Mouse (Mus musculus) MEL (cell line): ENCODE data around the gene Psap. TPM values are rescaled to one million over a fixed set of nuclear protein-coding genes. Genes with fewer than 3 reads are reported as not detected.

Source experiments
- DNase-seq: peaks from one replicate; pipeline ENCODE4 v3.0.0; 2011; ENCODE audit warnings: low read depth, low spot score
- H3K27ac ChIP-seq: 2 replicates; pipeline ENCODE4 v1.5.1; 2012; ENCODE audit warnings: low read depth, mild to moderate bottlenecking, control low read depth, low read length, moderate library complexity; ENCODE audit not compliant: control insufficient read depth
- H3K27me3 ChIP-seq, 2 experiments: fragments of 150-350 bp in 1 of 2; sonication (generic) in 1 of 2; 2 replicates each; pipeline ENCODE4 v1.6.1; 2012; ENCODE audit warnings: low read length in 2 of 2, mild to moderate bottlenecking in 2 of 2, improper control_type of control experiment in 1 of 2, moderate library complexity in 1 of 2; ENCODE audit not compliant: insufficient read depth in 2 of 2, control insufficient read depth in 1 of 2
- H3K36me3 ChIP-seq, 2 experiments: 2 replicates each; pipeline ENCODE4 v1.6.1; 2012 to 2014; ENCODE audit warnings: low read length in 2 of 2, improper control_type of control experiment in 1 of 2, inconsistent platforms in 1 of 2, mild to moderate bottlenecking in 1 of 2; ENCODE audit not compliant: insufficient read depth in 2 of 2, control insufficient read depth in 1 of 2
- H3K4me1 ChIP-seq, 2 experiments: fragments of 150-350 bp in 1 of 2; sonication (generic) in 1 of 2; 2 replicates each; pipeline ENCODE4 v1.6.1; 2012; ENCODE audit warnings: low read length in 2 of 2, improper control_type of control experiment in 1 of 2, mild to moderate bottlenecking in 1 of 2; ENCODE audit not compliant: insufficient read depth in 2 of 2, control insufficient read depth in 1 of 2
- H3K4me3 ChIP-seq, 2 experiments: fragments of 150-350 bp in 1 of 2; sonication (generic) in 1 of 2; 2 replicates each; pipeline ENCODE4 v1.5.1; 2012; ENCODE audit warnings: low read depth in 2 of 2, low read length in 2 of 2, mild to moderate bottlenecking in 2 of 2, moderate library complexity in 2 of 2, control low read depth in 1 of 2, improper control_type of control experiment in 1 of 2; ENCODE audit not compliant: control insufficient read depth in 1 of 2, insufficient read depth in 1 of 2
- H3K79me2 ChIP-seq: 2 replicates; pipeline ENCODE4 v1.6.1; 2012; ENCODE audit warnings: mild to moderate bottlenecking, low read length, moderate library complexity; ENCODE audit not compliant: control insufficient read depth, poor library complexity, insufficient read depth
- H3K9ac ChIP-seq: 2 replicates; pipeline ENCODE4 v1.6.1; 2012; ENCODE audit warnings: low read depth, mild to moderate bottlenecking, control low read depth, low read length, moderate library complexity; ENCODE audit not compliant: control insufficient read depth, poor library complexity, severe bottlenecking
- H3K9me3 ChIP-seq: fragments of 150-350 bp; sonication (generic); replicated peaks from 2 replicates; pipeline ENCODE4 v1.6.1; 2012; ENCODE audit warnings: mild to moderate bottlenecking, low read length, improper control_type of control experiment, moderate library complexity; ENCODE audit not compliant: insufficient read depth
- BHLHE40 ChIP-seq: IDR thresholded peaks from 2 replicates; pipeline ENCODE4 v1.6.1; 2012; ENCODE audit warnings: low read depth, mild to moderate bottlenecking, inconsistent platforms, low read length, improper control_type of control experiment, borderline replicate concordance
- CHD2 ChIP-seq: IDR thresholded peaks from 2 replicates; pipeline ENCODE4 v1.6.1; 2011; ENCODE audit warnings: low read length, improper control_type of control experiment
- CTCF ChIP-seq, 3 experiments: IDR thresholded peaks in 2 of 3; conservative IDR thresholded peaks in 1 of 3; 2 replicates each; pipeline ENCODE4 v1.5.1; 2011 to 2012; ENCODE audit warnings: low read length in 3 of 3, low read depth in 2 of 3, mild to moderate bottlenecking in 2 of 3, improper control_type of control experiment in 1 of 3, inconsistent platforms in 1 of 3, mixed read lengths in 1 of 3, moderate library complexity in 1 of 3; ENCODE audit not compliant: control insufficient read depth in 1 of 3, insufficient read depth in 1 of 3, poor library complexity in 1 of 3, severe bottlenecking in 1 of 3
- E2F4 ChIP-seq: IDR thresholded peaks from 2 replicates; pipeline ENCODE4 v1.6.1; 2011; ENCODE audit warnings: low read depth, low read length, improper control_type of control experiment, borderline replicate concordance
- EP300 ChIP-seq, 2 experiments: IDR thresholded peaks; 2 replicates each; pipeline ENCODE4 v1.6.1; 2011; ENCODE audit warnings: improper control_type of control experiment in 2 of 2, low read length in 2 of 2, low read depth in 1 of 2, mild to moderate bottlenecking in 1 of 2
- ETS1 ChIP-seq: IDR thresholded peaks from 2 replicates; pipeline ENCODE4 v1.6.1; 2012; ENCODE audit warnings: low read depth, mild to moderate bottlenecking, inconsistent platforms, low read length, improper control_type of control experiment, moderate library complexity
- GATA1 ChIP-seq: IDR thresholded peaks from 2 replicates; pipeline ENCODE4 v1.6.1; 2011; ENCODE audit warnings: low read depth, low read length, improper control_type of control experiment
- HCFC1 ChIP-seq: IDR thresholded peaks from 2 replicates; pipeline ENCODE4 v1.6.1; 2012; ENCODE audit warnings: low read depth, mild to moderate bottlenecking, inconsistent platforms, low read length, improper control_type of control experiment, moderate library complexity
- JUND ChIP-seq: IDR thresholded peaks from 2 replicates; pipeline ENCODE4 v1.6.1; 2011; ENCODE audit warnings: low read depth, mild to moderate bottlenecking, improper control_type of control experiment, low read length
- KAT2A ChIP-seq: conservative IDR thresholded peaks from 2 replicates; pipeline ENCODE4 v1.6.1; 2012; ENCODE audit warnings: low read depth, low read length, improper control_type of control experiment, inconsistent platforms
- MYC ChIP-seq: IDR thresholded peaks from 2 replicates; pipeline ENCODE4 v1.6.1; 2011; ENCODE audit warnings: low read depth, mild to moderate bottlenecking, low read length, improper control_type of control experiment, moderate library complexity
- NRF1 ChIP-seq: IDR thresholded peaks from 2 replicates; pipeline ENCODE4 v1.6.1; 2014; ENCODE audit warnings: low read depth, mild to moderate bottlenecking, inconsistent platforms, low read length, improper control_type of control experiment, moderate library complexity; ENCODE audit not compliant: poor library complexity, insufficient read depth, severe bottlenecking
- POLR2A ChIP-seq, 2 experiments: IDR thresholded peaks; 2 replicates each; pipeline ENCODE4 v1.6.1; 2011 to 2012; ENCODE audit warnings: low read length in 2 of 2, mild to moderate bottlenecking in 2 of 2, control low read depth in 1 of 2, improper control_type of control experiment in 1 of 2, low read depth in 1 of 2, moderate library complexity in 1 of 2; ENCODE audit not compliant: control insufficient read depth in 1 of 2, insufficient read depth in 1 of 2, poor library complexity in 1 of 2
- SIN3A ChIP-seq: IDR thresholded peaks from 2 replicates; pipeline ENCODE4 v1.6.1; 2012; ENCODE audit warnings: low read length, improper control_type of control experiment, inconsistent platforms
- TBP ChIP-seq: IDR thresholded peaks from 2 replicates; pipeline ENCODE4 v1.8.0; 2011; ENCODE audit warnings: low read depth, low read length, improper control_type of control experiment
- USF1 ChIP-seq: IDR thresholded peaks from 2 replicates; pipeline ENCODE4 v1.6.1; 2014; ENCODE audit warnings: low read depth, mild to moderate bottlenecking, inconsistent platforms, low read length, improper control_type of control experiment, moderate library complexity
- USF2 ChIP-seq, 2 experiments: IDR thresholded peaks; 2 replicates each; pipeline ENCODE4 v1.6.1; 2011 to 2012; ENCODE audit warnings: improper control_type of control experiment in 2 of 2, low read length in 2 of 2, borderline replicate concordance in 1 of 2, inconsistent platforms in 1 of 2, low read depth in 1 of 2, mild to moderate bottlenecking in 1 of 2; ENCODE audit not compliant: insufficient read depth in 1 of 2
- ZC3H11A ChIP-seq: IDR thresholded peaks from 2 replicates; pipeline ENCODE4 v1.6.1; 2012; ENCODE audit warnings: low read depth, mild to moderate bottlenecking, inconsistent platforms, low read length, improper control_type of control experiment
- ZNF384 ChIP-seq: IDR thresholded peaks from 2 replicates; pipeline ENCODE4 v1.6.1; 2012; ENCODE audit warnings: low read depth, mild to moderate bottlenecking, inconsistent platforms, low read length, improper control_type of control experiment
- polyA plus RNA-seq, 2 experiments: library from polyadenylated mRNA; stranded (reverse) in 1 of 2; unstranded in 1 of 2; fragments of >175 nt in 1 of 2; fragments of >200 nt in 1 of 2; gene quantifications; 2 replicates each; pipeline versions ENCODE4 v1.2.1 to v1.2.4; 2012; ENCODE audit warnings: low replicate concordance in 2 of 2, low read depth in 1 of 2; ENCODE audit not compliant: insufficient read length in 2 of 2, insufficient read depth in 1 of 2, missing spikeins in 1 of 2
- total RNA-seq: library from RNA; depleted of rRNA; stranded (reverse); fragments of 300-350 nt; gene quantifications from 2 replicates; pipeline ENCODE4 v1.2.3, GENCODE M21; 2012

Psap gene
- total and polyA plus RNA-seq, 3 experiments = 56.8 to 153 (median 106) TPM

DNA sequence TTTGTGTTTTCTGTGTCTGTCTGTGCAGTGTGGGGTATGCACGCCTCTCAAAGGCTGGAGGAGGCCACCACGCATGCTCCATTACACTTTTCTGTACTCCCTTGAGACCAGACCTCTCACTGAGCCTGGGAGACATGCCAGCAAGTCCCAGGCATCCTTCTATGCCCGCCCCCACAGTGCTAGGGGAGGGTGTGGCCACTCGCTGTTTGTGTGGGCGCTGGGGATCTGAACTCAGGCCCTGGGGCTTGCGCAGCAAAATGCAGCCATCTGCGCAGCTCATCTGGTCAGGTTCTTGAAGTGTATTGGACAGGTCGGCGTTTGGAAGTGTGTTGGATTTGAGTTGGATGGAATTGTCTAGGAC is 2.5 kb downstream of the Psap start:
- Histone ChIP-seq H3K27ac (no peak overlapping the region), H3K4me1 (peaks cover 14 to 65% of the 10 kb centered on the region in 2 experiments), H3K27me3 (no peaks in the 10 kb centered on the region), H3K79me2 (peaks cover 63% of the 10 kb centered on the region), H3K4me3 (no peak overlapping the region), H3K9me3 (no peaks in the 10 kb centered on the region), H3K36me3 (peaks cover 0 to 55% of the 10 kb centered on the region in 2 experiments; a peak in 2 of 4 replicates), H3K9ac (0 out of 2 replicates have a peak overlapping the region, but pooled peaks have one; percentile 12)
- peak; percentile 64 for TF ChIP-seq NRF1
- no peak for TF ChIP-seq POLR2A (IDR thresholded peaks at IDR 0.05; ENCODE audit: control insufficient read depth in 1 of 2, insufficient read depth in 1 of 2, low read depth in 1 of 2, low read length in 2 of 2, poor library complexity in 1 of 2)
- TF ChIP-seq HCFC1 = 0 out of 2 replicates have a peak, but pooled peaks have one; percentile 29
- TF ChIP-seq SIN3A = peak; percentile 26; the same call in 1 of the 2 replicates
- peak; percentile 85 for DNase-seq

GRCm38 (mm10) chr10:60280353-60280752 is 2.9 kb downstream of the Psap start:
- H3K4me1 ChIP-seq = peaks cover 14 to 69% of the 10 kb centered on the region in 2 experiments
- TF ChIP-seq EP300 (IDR thresholded peaks at IDR 0.05; ENCODE audit: low read depth in 1 of 2, low read length in 2 of 2) = no peak
- no peak for TF ChIP-seq ZNF384
- no peak for TF ChIP-seq TBP
- no peak for TF ChIP-seq GATA1
- no peak for TF ChIP-seq E2F4
- TF ChIP-seq KAT2A = no peak
- TF ChIP-seq CTCF (IDR thresholded peaks at IDR 0.05 in 2 of 3, conservative IDR thresholded peaks at IDR 0.05 in 1 of 3; ENCODE audit: control insufficient read depth in 1 of 3, insufficient read depth in 1 of 3, low read depth in 2 of 3, low read length in 3 of 3, poor library complexity in 1 of 3, severe bottlenecking in 1 of 3) = no peak
- TF ChIP-seq HCFC1 = no peak
- TF ChIP-seq CHD2 = no peak
- TF ChIP-seq MYC = no peak
- TF ChIP-seq ETS1 = no peak
- no peak for TF ChIP-seq BHLHE40
- TF ChIP-seq JUND = no peak
- TF ChIP-seq USF2 (IDR thresholded peaks at IDR 0.05; ENCODE audit: borderline replicate concordance in 1 of 2, insufficient read depth in 1 of 2, low read depth in 1 of 2, low read length in 2 of 2) = no peak
- no peak for TF ChIP-seq ZC3H11A
- TF ChIP-seq USF1 = no peak
- peaks cover 67% of the 10 kb centered on the region for H3K79me2 ChIP-seq
- H3K4me3 ChIP-seq = no peak overlapping the region
- no peak overlapping the region for H3K27ac ChIP-seq
- no peaks in the 10 kb centered on the region for H3K9me3 ChIP-seq
- H3K36me3 ChIP-seq = peaks cover 0 to 57% of the 10 kb centered on the region in 2 experiments; a peak in 2 of 4 replicates
- no peak for DNase-seq
- H3K27me3 ChIP-seq = no peaks in the 10 kb centered on the region
- no peak overlapping the region for H3K9ac ChIP-seq
